Mouse (Mus musculus) cerebellum, adult 18-20 months (tissue): ENCODE results near the gene Kl.
A peak's percentile ranks its signal among the peaks of the same experiment; 100 is the strongest.

Experiments used
- DNase-seq, 2 experiments: peaks; one replicate each; pipeline ENCODE4 v3.0.0; 2021

Gene Kl

GRCm38 (mm10) chr5:150952328-150952668, at the start of gene Kl:
Kl (plus strand) TSS chr5:150952607.
- DNase-seq: no peak

GRCm38 (mm10) chr5:150906053-150907040, 46.1 kb upstream of the Kl start:
- DNase-seq: no peak

GRCm38 (mm10) chr5:150912156-150912555, 40.3 kb upstream of the Kl start:
- no peak for DNase-seq

- DNase-seq: no peak
These were observed 39.8 kb upstream of the Kl start for GRCm38 (mm10) chr5:150912656-150913055.

GRCm38 (mm10) chr5:150915080-150916055, 37.0 kb upstream of the Kl start:
- no peak for DNase-seq

- DNase-seq: no peak
These were observed 35.1 kb upstream of the Kl start for GRCm38 (mm10) chr5:150917131-150917858.

GRCm38 (mm10) chr5:150918599-150918998, 33.8 kb upstream of the Kl start:
- DNase-seq: no peak

GRCm38 (mm10) chr5:150919269-150919668, 33.1 kb upstream of the Kl start:
- no peak for DNase-seq

GRCm38 (mm10) chr5:150919961-150920360, 32.4 kb upstream of the Kl start:
- DNase-seq: no peak

GRCm38 (mm10) chr5:150929406-150929805, 23.0 kb upstream of the Kl start:
- no peak for DNase-seq

GRCm38 (mm10) chr5:150932596-150932995, 19.8 kb upstream of the Kl start:
- no peak for DNase-seq

GRCm38 (mm10) chr5:150936213-150936612, 16.2 kb upstream of the Kl start:
- peak; percentile 50 to 51 for DNase-seq

- DNase-seq: no peak
These were observed 15.6 kb upstream of the Kl start for GRCm38 (mm10) chr5:150936807-150937206.

GRCm38 (mm10) chr5:150937501-150937900, 14.9 kb upstream of the Kl start:
- DNase-seq: no peak

GRCm38 (mm10) chr5:150945576-150945975, 6.8 kb upstream of the Kl start:
- no peak for DNase-seq

- no peak for DNase-seq
These were observed 3.3 kb upstream of the Kl start for GRCm38 (mm10) chr5:150949131-150949530.

GRCm38 (mm10) chr5:150951325-150951724, 1.1 kb upstream of the Kl start:
- no peak for DNase-seq

- peak in 1 of 2 experiments; percentile 2 for DNase-seq
These were observed 488 bp downstream of the Kl start for GRCm38 (mm10) chr5:150952669-150953521.

- no peak for DNase-seq
These were observed 2.4 kb downstream of the Kl start for GRCm38 (mm10) chr5:150954791-150955190.

- no peak for DNase-seq
These were observed 7.5 kb downstream of the Kl start for GRCm38 (mm10) chr5:150959861-150960260.

- no peak for DNase-seq
These were observed 9.2 kb downstream of the Kl start for GRCm38 (mm10) chr5:150961615-150962014.

GRCm38 (mm10) chr5:150962756-150963155, 10.3 kb downstream of the Kl start:
- no peak for DNase-seq
